10 mouse cellular contexts compared by ENCODE assay signal in the genomic region with DNA sequence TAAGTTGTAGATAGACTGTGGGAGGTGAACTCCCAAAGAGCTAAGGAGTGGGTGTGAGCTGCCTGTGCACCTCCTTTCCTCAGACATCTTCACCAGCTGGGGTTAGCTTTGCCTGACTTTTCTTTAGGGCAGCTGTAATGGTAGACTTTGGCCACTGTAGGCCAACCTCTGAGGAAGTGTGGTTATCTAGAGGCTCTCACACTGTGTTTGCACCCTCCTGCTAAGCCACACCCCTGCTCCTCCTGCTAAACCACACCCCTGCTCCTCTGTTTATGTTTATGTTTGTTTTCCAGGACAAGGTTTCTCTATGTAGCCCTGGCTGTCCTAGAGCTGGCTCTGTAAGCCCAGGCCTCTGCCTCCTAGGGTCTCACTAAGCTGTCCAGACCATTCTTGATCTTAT.
DNase-seq lines count a peak whose midpoint lies in the region; ATAC-seq lines count a peak whose summit lies in the region.
"Had no signal": no experiment of that assay in that cellular context is flagged by ENCODE, and none has a peak within 500 bp of the region (broad histone marks: within the 10 kb centered on the region; RNA-seq: fewer than 3 reads in every experiment).

No protein-coding gene starts in this region.

- peak overlapping the region; percentile 61 for H3K4me2 ChIP-seq in liver, embryonic 15.5 days
- H3K4me2 ChIP-seq: hindbrain, embryonic 15.5 days had no signal

- H3K9ac ChIP-seq in liver, embryonic 15.5 days: peak overlapping the region; percentile 56
- H3K9ac ChIP-seq: hindbrain, embryonic 15.5 days had no signal

- DNase-seq in spleen, adult 12 weeks (ENCODE audit: low spot score): peak; percentile 46
- DNase-seq in spleen, adult 18-20 months: no peak
- peak; percentile 47 for DNase-seq in yolk sac, embryonic 10.5 days (ENCODE audit: low spot score)
- no peak for DNase-seq in frontal cortex, postnatal 14 days (ENCODE audit: low spot score in 2 of 2)
- DNase-seq in thymus, postnatal 36 days: no peak
- DNase-seq: embryo, embryonic 11 days; lung, postnatal 10 days had no signal

- H3K4me1 ChIP-seq in erythroblast, embryonic 14.5 days (ENCODE audit: control insufficient read depth): peaks cover 76% of the 10 kb centered on the region
- peaks cover 61% of the 10 kb centered on the region for H3K4me1 ChIP-seq in liver, embryonic 15.5 days (replicated peaks)

- H3K27ac ChIP-seq in liver, embryonic 15.5 days (replicated peaks): peak overlapping the region; percentile 96
- H3K27ac ChIP-seq: hindbrain, embryonic 15.5 days had no signal

- H3K4me3 ChIP-seq in erythroblast, embryonic 14.5 days (replicated peaks): peak overlapping the region; percentile 48
- H3K4me3 ChIP-seq in liver, embryonic 15.5 days (replicated peaks): peak overlapping the region; percentile 22
- H3K4me3 ChIP-seq: hindbrain, embryonic 15.5 days had no signal

- H3K27me3 ChIP-seq in erythroblast, embryonic 14.5 days (ENCODE audit: control insufficient read depth): no peaks in the 10 kb centered on the region
- H3K27me3 ChIP-seq in liver, embryonic 15.5 days: no peaks in the 10 kb centered on the region
- H3K27me3 ChIP-seq: hindbrain, embryonic 15.5 days had no signal

- peak; percentile 98 for ATAC-seq in liver, embryonic 15.5 days (ENCODE audit: insufficient read depth)

- peaks cover 79% of the 10 kb centered on the region for H3K36me3 ChIP-seq in erythroblast, embryonic 14.5 days (ENCODE audit: control insufficient read depth)
- H3K36me3 ChIP-seq in liver, embryonic 15.5 days (replicated peaks): peaks cover 11% of the 10 kb centered on the region; the same call in 1 of the 2 replicates
- H3K36me3 ChIP-seq: hindbrain, embryonic 15.5 days had no signal

- H3K9me3 ChIP-seq in erythroblast, embryonic 14.5 days (ENCODE audit: control insufficient read depth, low read length): no peaks in the 10 kb centered on the region; the same call in 1 of the 2 replicates
- H3K9me3 ChIP-seq in liver, embryonic 15.5 days (replicated peaks): no peaks in the 10 kb centered on the region
- H3K9me3 ChIP-seq: hindbrain, embryonic 15.5 days had no signal

Comparison
In these comparisons a context has a peak if more than half of its experiments do, and no peak if none do; other contexts are left out.
1. DNase-seq: peak in spleen, adult 12 weeks (single experiment) and yolk sac, embryonic 10.5 days (single experiment); none in spleen, adult 18-20 months (0 of 2), frontal cortex, postnatal 14 days (0 of 2) and thymus, postnatal 36 days (0 of 2).